Mouse (Mus musculus) MEL (cell line): ENCODE data around the gene Fastkd5. TPM values are rescaled to one million over a fixed set of nuclear protein-coding genes. Genes with fewer than 3 reads are reported as not detected.

Source experiments
- DNase-seq: peaks from one replicate; pipeline ENCODE4 v3.0.0; 2011; ENCODE audit warnings: low read depth, low spot score
- H3K27ac ChIP-seq: 2 replicates; pipeline ENCODE4 v1.5.1; 2012; ENCODE audit warnings: low read depth, mild to moderate bottlenecking, control low read depth, low read length, moderate library complexity; ENCODE audit not compliant: control insufficient read depth
- H3K27me3 ChIP-seq, 2 experiments: fragments of 150-350 bp in 1 of 2; sonication (generic) in 1 of 2; 2 replicates each; pipeline ENCODE4 v1.6.1; 2012; ENCODE audit warnings: low read length in 2 of 2, mild to moderate bottlenecking in 2 of 2, improper control_type of control experiment in 1 of 2, moderate library complexity in 1 of 2; ENCODE audit not compliant: insufficient read depth in 2 of 2, control insufficient read depth in 1 of 2
- H3K36me3 ChIP-seq, 2 experiments: 2 replicates each; pipeline ENCODE4 v1.6.1; 2012 to 2014; ENCODE audit warnings: low read length in 2 of 2, improper control_type of control experiment in 1 of 2, inconsistent platforms in 1 of 2, mild to moderate bottlenecking in 1 of 2; ENCODE audit not compliant: insufficient read depth in 2 of 2, control insufficient read depth in 1 of 2
- H3K4me1 ChIP-seq, 2 experiments: fragments of 150-350 bp in 1 of 2; sonication (generic) in 1 of 2; 2 replicates each; pipeline ENCODE4 v1.6.1; 2012; ENCODE audit warnings: low read length in 2 of 2, improper control_type of control experiment in 1 of 2, mild to moderate bottlenecking in 1 of 2; ENCODE audit not compliant: insufficient read depth in 2 of 2, control insufficient read depth in 1 of 2
- H3K4me3 ChIP-seq, 2 experiments: fragments of 150-350 bp in 1 of 2; sonication (generic) in 1 of 2; 2 replicates each; pipeline ENCODE4 v1.5.1; 2012; ENCODE audit warnings: low read depth in 2 of 2, low read length in 2 of 2, mild to moderate bottlenecking in 2 of 2, moderate library complexity in 2 of 2, control low read depth in 1 of 2, improper control_type of control experiment in 1 of 2; ENCODE audit not compliant: control insufficient read depth in 1 of 2, insufficient read depth in 1 of 2
- H3K79me2 ChIP-seq: 2 replicates; pipeline ENCODE4 v1.6.1; 2012; ENCODE audit warnings: mild to moderate bottlenecking, low read length, moderate library complexity; ENCODE audit not compliant: control insufficient read depth, poor library complexity, insufficient read depth
- H3K9ac ChIP-seq: 2 replicates; pipeline ENCODE4 v1.6.1; 2012; ENCODE audit warnings: low read depth, mild to moderate bottlenecking, control low read depth, low read length, moderate library complexity; ENCODE audit not compliant: control insufficient read depth, poor library complexity, severe bottlenecking
- H3K9me3 ChIP-seq: fragments of 150-350 bp; sonication (generic); replicated peaks from 2 replicates; pipeline ENCODE4 v1.6.1; 2012; ENCODE audit warnings: mild to moderate bottlenecking, low read length, improper control_type of control experiment, moderate library complexity; ENCODE audit not compliant: insufficient read depth
- BHLHE40 ChIP-seq: IDR thresholded peaks from 2 replicates; pipeline ENCODE4 v1.6.1; 2012; ENCODE audit warnings: low read depth, mild to moderate bottlenecking, inconsistent platforms, low read length, improper control_type of control experiment, borderline replicate concordance
- CHD2 ChIP-seq: IDR thresholded peaks from 2 replicates; pipeline ENCODE4 v1.6.1; 2011; ENCODE audit warnings: low read length, improper control_type of control experiment
- CTCF ChIP-seq, 3 experiments: IDR thresholded peaks in 2 of 3; conservative IDR thresholded peaks in 1 of 3; 2 replicates each; pipeline ENCODE4 v1.5.1; 2011 to 2012; ENCODE audit warnings: low read length in 3 of 3, low read depth in 2 of 3, mild to moderate bottlenecking in 2 of 3, improper control_type of control experiment in 1 of 3, inconsistent platforms in 1 of 3, mixed read lengths in 1 of 3, moderate library complexity in 1 of 3; ENCODE audit not compliant: control insufficient read depth in 1 of 3, insufficient read depth in 1 of 3, poor library complexity in 1 of 3, severe bottlenecking in 1 of 3
- ELF1 ChIP-seq: IDR thresholded peaks from 2 replicates; pipeline ENCODE4 v1.6.1; 2014; ENCODE audit warnings: low read depth, mild to moderate bottlenecking, inconsistent platforms, low read length, improper control_type of control experiment, moderate library complexity
- EP300 ChIP-seq, 2 experiments: IDR thresholded peaks; 2 replicates each; pipeline ENCODE4 v1.6.1; 2011; ENCODE audit warnings: improper control_type of control experiment in 2 of 2, low read length in 2 of 2, low read depth in 1 of 2, mild to moderate bottlenecking in 1 of 2
- ETS1 ChIP-seq: IDR thresholded peaks from 2 replicates; pipeline ENCODE4 v1.6.1; 2012; ENCODE audit warnings: low read depth, mild to moderate bottlenecking, inconsistent platforms, low read length, improper control_type of control experiment, moderate library complexity
- GABPA ChIP-seq: IDR thresholded peaks from 2 replicates; pipeline ENCODE4 v1.6.1; 2012; ENCODE audit warnings: low read depth, mild to moderate bottlenecking, inconsistent platforms, low read length, improper control_type of control experiment, moderate library complexity
- GATA1 ChIP-seq: IDR thresholded peaks from 2 replicates; pipeline ENCODE4 v1.6.1; 2011; ENCODE audit warnings: low read depth, low read length, improper control_type of control experiment
- HCFC1 ChIP-seq: IDR thresholded peaks from 2 replicates; pipeline ENCODE4 v1.6.1; 2012; ENCODE audit warnings: low read depth, mild to moderate bottlenecking, inconsistent platforms, low read length, improper control_type of control experiment, moderate library complexity
- JUND ChIP-seq: IDR thresholded peaks from 2 replicates; pipeline ENCODE4 v1.6.1; 2011; ENCODE audit warnings: low read depth, mild to moderate bottlenecking, improper control_type of control experiment, low read length
- KAT2A ChIP-seq: conservative IDR thresholded peaks from 2 replicates; pipeline ENCODE4 v1.6.1; 2012; ENCODE audit warnings: low read depth, low read length, improper control_type of control experiment, inconsistent platforms
- MAFK ChIP-seq: IDR thresholded peaks from 2 replicates; pipeline ENCODE4 v1.6.1; 2011; ENCODE audit warnings: low read depth, mild to moderate bottlenecking, low read length, improper control_type of control experiment, borderline replicate concordance
- MAZ ChIP-seq: IDR thresholded peaks from 2 replicates; pipeline ENCODE4 v1.6.1; 2012; ENCODE audit warnings: low read depth, mild to moderate bottlenecking, inconsistent platforms, low read length, improper control_type of control experiment
- MEF2A ChIP-seq: IDR thresholded peaks from 2 replicates; pipeline ENCODE4 v1.6.1; 2014; ENCODE audit warnings: low read depth, mild to moderate bottlenecking, inconsistent platforms, low read length, improper control_type of control experiment; ENCODE audit not compliant: poor library complexity, insufficient replicate concordance, severe bottlenecking; ENCODE audit errors: extremely low read depth
- MXI1 ChIP-seq: IDR thresholded peaks from 2 replicates; pipeline ENCODE4 v1.6.1; 2011; ENCODE audit warnings: mild to moderate bottlenecking, low read depth, low read length, improper control_type of control experiment
- MYB ChIP-seq: IDR thresholded peaks from 2 replicates; pipeline ENCODE4 v1.6.1; 2011; ENCODE audit warnings: mild to moderate bottlenecking, low read depth, low read length, improper control_type of control experiment
- MYC ChIP-seq: IDR thresholded peaks from 2 replicates; pipeline ENCODE4 v1.6.1; 2011; ENCODE audit warnings: low read depth, mild to moderate bottlenecking, low read length, improper control_type of control experiment, moderate library complexity
- NELFE ChIP-seq: IDR thresholded peaks from 2 replicates; pipeline ENCODE4 v1.6.1; 2011; ENCODE audit warnings: low read depth, low read length, improper control_type of control experiment
- POLR2AphosphoS5 ChIP-seq: IDR thresholded peaks from 2 replicates; pipeline ENCODE4 v1.6.1; 2012; ENCODE audit warnings: low read depth, borderline replicate concordance, mild to moderate bottlenecking, inconsistent platforms, low read length, moderate library complexity, mixed read lengths
- RAD21 ChIP-seq: IDR thresholded peaks from 2 replicates; pipeline ENCODE4 v1.6.1; 2011; ENCODE audit warnings: mild to moderate bottlenecking, low read depth, low read length, improper control_type of control experiment
- RCOR1 ChIP-seq: IDR thresholded peaks from 2 replicates; pipeline ENCODE4 v1.6.1; 2012; ENCODE audit warnings: low read depth, mild to moderate bottlenecking, inconsistent platforms, low read length, improper control_type of control experiment
- TAL1 ChIP-seq: IDR thresholded peaks from 2 replicates; pipeline ENCODE4 v1.6.1; 2012; ENCODE audit warnings: mild to moderate bottlenecking, inconsistent platforms, low read length, moderate library complexity, mixed read lengths
- TBP ChIP-seq: IDR thresholded peaks from 2 replicates; pipeline ENCODE4 v1.8.0; 2011; ENCODE audit warnings: low read depth, low read length, improper control_type of control experiment
- TCF12 ChIP-seq: IDR thresholded peaks from 2 replicates; pipeline ENCODE4 v1.6.1; 2014; ENCODE audit warnings: low read depth, mild to moderate bottlenecking, inconsistent platforms, low read length, improper control_type of control experiment, moderate library complexity
- USF1 ChIP-seq: IDR thresholded peaks from 2 replicates; pipeline ENCODE4 v1.6.1; 2014; ENCODE audit warnings: low read depth, mild to moderate bottlenecking, inconsistent platforms, low read length, improper control_type of control experiment, moderate library complexity
- USF2 ChIP-seq, 2 experiments: IDR thresholded peaks; 2 replicates each; pipeline ENCODE4 v1.6.1; 2011 to 2012; ENCODE audit warnings: improper control_type of control experiment in 2 of 2, low read length in 2 of 2, borderline replicate concordance in 1 of 2, inconsistent platforms in 1 of 2, low read depth in 1 of 2, mild to moderate bottlenecking in 1 of 2; ENCODE audit not compliant: insufficient read depth in 1 of 2
- ZKSCAN1 ChIP-seq: IDR thresholded peaks from 2 replicates; pipeline ENCODE4 v1.6.1; 2012; ENCODE audit warnings: low read depth, mild to moderate bottlenecking, inconsistent platforms, low read length, improper control_type of control experiment, moderate library complexity
- ZMIZ1 ChIP-seq: IDR thresholded peaks from 2 replicates; pipeline ENCODE4 v1.6.1; 2012; ENCODE audit warnings: low read depth, mild to moderate bottlenecking, inconsistent platforms, low read length, improper control_type of control experiment, moderate library complexity
- ZNF384 ChIP-seq: IDR thresholded peaks from 2 replicates; pipeline ENCODE4 v1.6.1; 2012; ENCODE audit warnings: low read depth, mild to moderate bottlenecking, inconsistent platforms, low read length, improper control_type of control experiment
- polyA plus RNA-seq, 2 experiments: library from polyadenylated mRNA; stranded (reverse) in 1 of 2; unstranded in 1 of 2; fragments of >175 nt in 1 of 2; fragments of >200 nt in 1 of 2; gene quantifications; 2 replicates each; pipeline versions ENCODE4 v1.2.1 to v1.2.4; 2012; ENCODE audit warnings: low replicate concordance in 2 of 2, low read depth in 1 of 2; ENCODE audit not compliant: insufficient read length in 2 of 2, insufficient read depth in 1 of 2, missing spikeins in 1 of 2
- total RNA-seq: library from RNA; depleted of rRNA; stranded (reverse); fragments of 300-350 nt; gene quantifications from 2 replicates; pipeline ENCODE4 v1.2.3, GENCODE M21; 2012

Fastkd5 gene
- total and polyA plus RNA-seq, 3 experiments: 11.7 to 15.3 TPM; not detected in 1

GRCm38 (mm10) chr2:130653760-130654159 is 23.9 kb upstream of the Fastkd5 start:
- no peak overlapping the region for H3K27ac ChIP-seq
- H3K27me3 ChIP-seq: no peaks in the 10 kb centered on the region
- DNase-seq: peak; percentile 35
- peaks cover 2 to 13% of the 10 kb centered on the region in 2 experiments; a peak in 3 of 4 replicates for H3K36me3 ChIP-seq
- H3K4me1 ChIP-seq: peaks cover 11 to 19% of the 10 kb centered on the region in 2 experiments
- H3K79me2 ChIP-seq: no peaks in the 10 kb centered on the region
- H3K4me3 ChIP-seq: no peak overlapping the region
- no peak overlapping the region for H3K9ac ChIP-seq
- no peaks in the 10 kb centered on the region for H3K9me3 ChIP-seq
- no peak for TF ChIP-seq CTCF (IDR thresholded peaks at IDR 0.05 in 2 of 3, conservative IDR thresholded peaks at IDR 0.05 in 1 of 3; ENCODE audit: control insufficient read depth in 1 of 3, insufficient read depth in 1 of 3, low read depth in 2 of 3, low read length in 3 of 3, poor library complexity in 1 of 3, severe bottlenecking in 1 of 3)
- no peak for TF ChIP-seq USF2 (IDR thresholded peaks at IDR 0.05; ENCODE audit: borderline replicate concordance in 1 of 2, insufficient read depth in 1 of 2, low read depth in 1 of 2, low read length in 2 of 2)
- no peak for TF ChIP-seq JUND
- TF ChIP-seq MYC: no peak
- peak; percentile 73; the same call in 1 of the 2 replicates for TF ChIP-seq ETS1
- TF ChIP-seq BHLHE40: no peak; the same call in 1 of the 2 replicates
- no peak for TF ChIP-seq POLR2AphosphoS5
- TF ChIP-seq MAZ: no peak
- no peak for TF ChIP-seq ZMIZ1
- no peak for TF ChIP-seq ELF1
- no peak for TF ChIP-seq GABPA
- TF ChIP-seq TBP: no peak
- TF ChIP-seq NELFE: no peak
- TF ChIP-seq MEF2A: no peak
- TF ChIP-seq MAFK: peak; percentile 90
- no peak for TF ChIP-seq ZKSCAN1
- no peak for TF ChIP-seq CHD2
- TF ChIP-seq HCFC1: no peak
- TF ChIP-seq EP300 (IDR thresholded peaks at IDR 0.05; ENCODE audit: low read depth in 1 of 2, low read length in 2 of 2): peak; percentile 36 to 82
- no peak for TF ChIP-seq MXI1
- TF ChIP-seq KAT2A: no peak
- TF ChIP-seq RCOR1: peak; percentile 83
- TF ChIP-seq MYB: no peak
- TF ChIP-seq TCF12: peak; percentile 82
- peak; percentile 89 for TF ChIP-seq TAL1
- no peak for TF ChIP-seq ZNF384
- TF ChIP-seq USF1: no peak
- no peak for TF ChIP-seq RAD21
- TF ChIP-seq GATA1: peak; percentile 70
